Mouse (Mus musculus) myocyte (in vitro differentiated cells): ENCODE measurements around the gene Abcc4.

Source experiments
- CEBPB ChIP-seq: IDR thresholded peaks from 2 replicates; pipeline ENCODE4 v1.6.1; 2011; ENCODE audit warnings: mild to moderate bottlenecking, moderate library complexity; ENCODE audit not compliant: poor library complexity, insufficient read depth, severe bottlenecking
- E2F4 ChIP-seq: IDR thresholded peaks from one replicate; pipeline ENCODE4 v1.6.1; 2011; ENCODE audit warnings: mild to moderate bottlenecking, control low read depth, moderate library complexity; ENCODE audit not compliant: insufficient read depth
- MAX ChIP-seq: IDR thresholded peaks from one replicate; pipeline ENCODE4 v1.6.1; 2011; ENCODE audit warnings: low read depth, mild to moderate bottlenecking, control low read depth
- MYOG ChIP-seq, 3 experiments: IDR thresholded peaks; one replicate each; pipeline ENCODE4 v1.6.1; 2011; ENCODE audit warnings: control low read depth in 2 of 3, low read depth in 2 of 3, mild to moderate bottlenecking in 2 of 3; ENCODE audit not compliant: insufficient read length in 2 of 3, control insufficient read depth in 1 of 3, insufficient read depth in 1 of 3
- POLR2A ChIP-seq: IDR thresholded peaks from one replicate; pipeline ENCODE4 v1.6.1; 2011; ENCODE audit warnings: low read depth, mild to moderate bottlenecking, control low read depth, moderate library complexity; ENCODE audit not compliant: insufficient read length
- TCF12 ChIP-seq: IDR thresholded peaks from one replicate; pipeline ENCODE4 v1.6.1; 2011; ENCODE audit warnings: mild to moderate bottlenecking, control low read depth; ENCODE audit not compliant: poor library complexity, insufficient read depth, severe bottlenecking
- TCF3 ChIP-seq: IDR thresholded peaks from one replicate; pipeline ENCODE4 v1.6.1; 2011; ENCODE audit warnings: low read depth, control low read depth; ENCODE audit not compliant: insufficient read length
- USF1 ChIP-seq: IDR thresholded peaks from one replicate; pipeline ENCODE4 v1.6.1; 2011; ENCODE audit warnings: low read depth, mild to moderate bottlenecking, control low read depth, moderate library complexity

GRCm38 (mm10) chr14:118437156-118437931 is 268.7 kb downstream of the Abcc4 start:
- TF ChIP-seq POLR2A, result no peak
- TF ChIP-seq CEBPB, result no peak
- no peak for TF ChIP-seq USF1
- no peak for TF ChIP-seq MAX
- TF ChIP-seq MYOG (IDR thresholded peaks at IDR 0.05; ENCODE audit: control insufficient read depth in 1 of 3, insufficient read depth in 1 of 3, insufficient read length in 2 of 3, low read depth in 2 of 3), result no peak
- TF ChIP-seq E2F4, result no peak
- no peak for TF ChIP-seq TCF12
- no peak for TF ChIP-seq TCF3
